Mouse (Mus musculus) mesoderm, embryonic 11.5 days (tissue): ENCODE data around the gene Nr2f2.

Experiments used
- DNase-seq: peaks from one replicate; pipeline ENCODE4 v3.0.0-alpha.2; 2012; ENCODE audit warnings: low read depth, low spot score

The Nr2f2 gene

DNA sequence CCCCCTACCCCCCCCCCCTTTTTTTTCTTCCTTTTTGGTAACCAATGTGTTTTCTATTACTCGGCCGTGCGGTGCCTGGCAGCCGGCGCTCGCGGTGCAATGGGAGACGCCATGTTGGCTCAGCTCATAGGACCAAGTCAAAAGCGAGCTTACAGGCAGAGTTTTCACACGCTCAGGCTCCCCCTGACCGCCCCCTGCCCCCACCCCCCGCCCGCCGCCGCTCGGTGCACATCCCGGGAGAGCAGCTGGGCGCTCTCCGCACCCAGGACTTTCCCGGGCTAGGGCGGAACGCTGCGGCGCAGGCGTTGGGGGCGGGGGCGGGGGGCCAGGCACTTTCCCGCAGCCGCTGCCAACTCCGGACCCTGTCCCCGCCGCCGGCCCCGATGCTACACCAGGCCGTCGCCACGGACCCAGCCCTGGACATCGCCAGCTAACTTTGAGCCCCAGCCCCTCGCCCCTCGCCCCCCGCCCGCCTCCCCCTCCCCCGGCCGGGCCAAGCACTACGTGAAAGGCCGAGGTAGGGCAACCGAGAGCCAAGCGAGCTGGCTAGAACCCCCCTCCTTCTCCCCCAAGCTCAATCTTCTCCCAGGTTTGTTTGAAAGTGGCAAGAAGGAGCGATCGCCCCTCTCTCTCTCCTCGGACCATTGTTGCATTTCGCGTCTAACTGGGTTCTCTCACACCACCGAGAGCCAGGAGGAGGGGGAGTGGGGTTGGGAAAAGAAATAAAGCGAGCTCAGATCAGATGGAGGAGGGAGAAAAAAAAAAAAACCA is 15.6 kb downstream of the Nr2f2 start:
- peak; percentile 83 for DNase-seq

- DNase-seq = peak; percentile 48
Observed at GRCm38 (mm10) chr7:70349981-70350670, 16.4 kb downstream of the Nr2f2 start.

GRCm38 (mm10) chr7:70348977-70349615 is 17.4 kb downstream of the Nr2f2 start:
- no peak for DNase-seq

GRCm38 (mm10) chr7:70348064-70348976 is 18.2 kb downstream of the Nr2f2 start:
- DNase-seq = no peak

GRCm38 (mm10) chr7:70347618-70347958 is 18.9 kb downstream of the Nr2f2 start:
- DNase-seq = no peak

- DNase-seq = no peak
Observed at GRCm38 (mm10) chr7:70346951-70347617, 19.5 kb downstream of the Nr2f2 start.

DNA sequence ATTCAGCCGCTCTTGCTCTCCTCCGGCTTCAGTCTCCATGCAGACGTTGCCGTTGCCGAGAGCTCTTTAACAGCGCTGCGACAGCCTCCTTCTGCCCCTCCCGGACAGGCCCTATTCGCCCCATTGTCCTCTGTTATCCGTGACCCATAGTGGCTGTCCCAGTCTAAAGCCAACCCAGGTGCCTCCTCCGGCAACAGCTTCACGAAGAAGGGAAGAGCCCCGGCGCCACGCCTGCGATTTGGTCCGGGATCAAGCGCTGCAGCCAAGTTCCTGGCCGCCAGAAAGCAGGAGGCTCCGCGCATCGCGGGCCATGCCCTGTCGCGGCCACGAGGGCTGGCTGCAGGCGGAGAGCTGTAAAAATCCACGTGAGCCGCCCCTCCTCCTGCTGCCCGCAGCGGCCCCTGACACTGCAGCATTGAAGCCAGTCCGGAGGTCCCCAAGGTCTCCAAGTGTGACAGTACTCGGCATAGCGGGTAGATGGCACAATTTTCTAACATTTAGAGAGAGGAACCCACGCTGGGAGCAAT is 20.5 kb downstream of the Nr2f2 start:
- DNase-seq = peak; percentile 88

DNA sequence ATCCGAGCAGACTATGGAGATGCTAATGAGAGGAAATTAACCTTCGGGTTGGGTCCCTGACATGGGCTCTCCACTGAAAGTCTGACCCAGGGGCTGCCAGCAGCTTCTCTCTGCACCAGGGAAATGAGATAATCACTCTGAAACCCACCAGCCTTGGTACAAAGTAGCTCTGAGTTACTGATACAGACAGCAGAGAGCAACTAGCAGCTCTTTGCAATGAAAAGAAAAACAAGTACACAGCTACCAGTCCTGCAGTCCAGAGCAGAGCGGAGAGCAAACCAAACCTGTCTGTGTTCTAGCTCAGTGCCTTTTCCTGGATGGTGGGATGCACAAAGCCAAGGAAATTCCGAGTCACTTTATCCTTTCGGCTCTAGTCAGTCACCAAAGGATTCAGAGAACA is 23.1 kb downstream of the Nr2f2 start:
- DNase-seq = no peak

DNA sequence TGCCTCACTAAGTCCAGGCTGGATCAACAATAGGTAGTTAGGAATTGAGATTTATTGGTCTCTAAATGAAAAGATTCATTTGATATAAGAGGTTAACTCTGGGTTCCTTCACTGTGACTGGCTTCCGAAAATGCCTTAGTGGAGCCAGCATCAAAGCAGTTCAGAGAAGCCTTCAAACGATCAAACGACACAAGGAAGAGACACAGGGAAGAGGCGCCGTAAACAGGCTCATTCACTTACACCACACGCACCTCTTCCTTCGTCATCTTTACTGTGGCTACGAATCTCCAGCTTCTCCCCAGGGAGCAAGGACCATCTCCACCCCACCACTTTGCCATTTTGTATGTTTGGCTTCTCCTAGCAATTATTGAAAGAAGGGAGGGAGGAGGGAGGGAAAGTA is 23.8 kb downstream of the Nr2f2 start:
- DNase-seq = no peak

GRCm38 (mm10) chr7:70342076-70342475 is 24.5 kb downstream of the Nr2f2 start:
- no peak for DNase-seq

DNA sequence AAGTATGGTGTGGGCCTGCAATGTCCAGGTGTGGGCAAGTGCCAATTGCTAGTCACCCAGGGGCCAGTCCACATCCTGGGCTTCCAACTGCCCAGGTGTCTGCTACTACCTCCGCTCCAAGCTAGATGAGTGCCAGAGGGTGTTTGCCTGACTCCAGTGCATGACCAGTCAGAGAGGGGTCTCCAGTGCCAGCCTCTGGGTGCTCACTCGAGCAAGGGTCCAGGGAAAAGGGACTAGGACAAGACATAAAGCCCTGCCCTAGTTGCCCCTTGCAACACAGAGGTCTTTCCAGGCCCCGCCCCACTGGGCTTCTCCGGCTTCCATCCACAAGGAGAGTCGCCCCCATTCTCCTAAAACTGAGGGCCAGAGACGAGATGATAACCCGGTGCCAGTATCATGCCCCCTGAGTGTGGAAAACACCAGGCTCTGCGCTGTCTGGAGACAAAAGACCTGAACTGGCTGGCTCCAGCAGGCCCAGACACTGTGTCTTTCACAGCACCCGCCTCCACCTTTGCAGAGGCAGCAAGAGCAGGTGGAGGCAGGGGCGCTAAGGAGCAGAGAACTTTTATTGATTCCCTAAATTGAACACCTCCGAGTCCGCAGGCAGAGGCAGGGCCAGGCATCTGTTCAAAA is 26.4 kb downstream of the Nr2f2 start:
- no peak for DNase-seq

DNA sequence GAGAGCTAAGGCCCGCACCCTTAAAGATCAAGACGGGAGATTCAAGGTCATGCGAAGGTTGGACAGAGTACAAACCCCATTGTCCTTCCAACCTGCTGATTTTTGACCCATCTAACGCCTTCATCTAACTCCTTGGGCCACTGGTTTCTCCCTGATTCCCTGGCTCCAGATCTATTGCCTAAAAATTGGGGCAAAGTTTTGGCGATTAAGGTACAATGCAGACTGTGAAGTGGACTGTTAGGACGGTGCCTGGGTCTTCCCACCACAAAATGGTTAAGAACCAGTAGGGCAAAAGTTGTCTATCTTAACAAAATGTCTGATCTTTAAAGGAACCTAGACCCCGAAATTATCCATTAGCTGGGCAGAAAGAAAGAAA is 28.3 kb downstream of the Nr2f2 start:
- no peak for DNase-seq

DNA sequence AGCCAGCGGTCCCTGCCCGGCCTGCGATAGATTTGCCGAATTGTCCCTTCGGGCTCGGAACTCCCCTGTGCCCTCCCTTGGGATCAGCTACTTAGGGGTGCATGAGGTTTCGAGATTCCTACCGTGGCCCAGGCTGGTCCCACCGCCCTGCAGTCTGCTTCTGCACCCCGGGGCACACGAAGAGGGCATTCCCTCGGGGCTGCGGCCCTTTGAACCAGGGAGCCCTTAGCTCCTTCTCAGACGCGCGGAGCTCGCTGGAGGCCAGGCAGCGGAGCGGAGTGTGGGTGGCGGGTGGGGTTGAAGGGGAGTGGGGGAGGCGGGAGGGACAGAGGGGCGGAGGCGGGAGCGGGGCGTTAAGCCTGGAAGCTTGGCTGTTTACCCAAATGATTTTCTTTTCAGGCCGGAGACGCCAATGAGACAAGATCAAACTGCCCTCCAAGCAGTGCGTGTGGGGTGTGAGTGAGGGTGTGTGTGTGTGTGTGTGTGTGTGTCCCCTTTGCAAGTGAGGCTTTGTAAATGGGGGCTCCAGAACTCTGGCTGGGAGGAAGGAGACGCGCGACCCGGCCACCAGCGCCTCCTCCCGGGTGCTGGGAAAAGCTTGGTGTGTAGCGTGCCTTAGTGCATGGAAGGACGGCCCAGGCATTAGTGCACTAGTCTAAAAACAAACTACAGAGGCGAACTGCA is 28.8 kb downstream of the Nr2f2 start:
- DNase-seq = peak; percentile 42

DNA sequence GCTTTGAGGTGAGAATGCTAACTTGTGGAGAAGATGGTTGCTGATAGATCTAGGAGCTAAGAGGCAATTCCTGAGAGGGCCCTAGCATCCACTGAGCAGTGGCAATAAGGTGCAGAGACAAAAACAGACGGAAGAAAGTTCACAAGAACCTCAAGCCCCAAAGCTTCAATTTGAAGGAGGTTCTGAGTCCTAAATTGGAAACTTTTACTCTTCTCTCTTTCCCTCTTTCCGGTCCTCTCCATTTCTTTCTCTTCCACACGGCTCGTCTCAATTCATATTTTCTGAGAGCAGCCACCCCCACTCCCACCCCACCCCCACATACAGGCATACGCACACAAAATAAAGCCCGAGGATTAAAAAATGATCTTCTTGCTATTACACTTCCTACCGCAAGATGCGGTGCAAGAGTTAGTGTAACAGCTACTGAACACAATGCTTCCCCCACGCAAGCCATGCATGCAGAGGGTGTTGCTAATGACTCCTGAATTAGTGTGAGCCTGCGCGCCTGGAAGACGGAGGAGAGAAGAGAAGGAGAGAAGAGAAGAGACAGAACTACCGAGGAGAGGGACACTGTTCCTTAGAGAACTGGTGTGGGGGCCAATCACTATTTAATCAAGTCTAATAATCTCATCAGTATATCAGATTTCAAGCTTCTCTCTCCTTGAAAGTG is 29.8 kb downstream of the Nr2f2 start:
- no peak for DNase-seq

GRCm38 (mm10) chr7:70336126-70336525 is 30.4 kb downstream of the Nr2f2 start:
- DNase-seq = no peak

- no peak for DNase-seq
Observed at GRCm38 (mm10) chr7:70335411-70335810, 31.1 kb downstream of the Nr2f2 start.

DNA sequence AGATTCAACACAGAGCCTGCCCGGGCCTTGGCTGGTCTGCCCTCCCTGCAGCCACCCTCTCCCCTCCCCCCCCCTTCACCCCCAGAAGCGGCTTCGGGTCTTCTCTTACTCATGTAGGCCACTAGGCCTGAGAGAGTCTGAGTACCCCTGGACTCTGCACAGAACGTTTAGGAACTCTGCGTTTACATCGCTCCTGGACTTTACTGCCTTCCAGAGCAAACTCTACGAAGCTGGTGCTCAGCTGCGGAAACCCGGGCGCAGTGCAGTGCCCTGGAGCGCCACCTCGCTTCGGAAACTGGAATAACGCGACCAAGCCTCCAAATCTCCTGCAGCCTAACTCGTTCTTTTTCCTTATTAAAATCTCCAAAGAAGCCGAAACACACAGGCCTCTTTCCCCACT is 31.7 kb downstream of the Nr2f2 start:
- DNase-seq = peak; percentile 83

DNA sequence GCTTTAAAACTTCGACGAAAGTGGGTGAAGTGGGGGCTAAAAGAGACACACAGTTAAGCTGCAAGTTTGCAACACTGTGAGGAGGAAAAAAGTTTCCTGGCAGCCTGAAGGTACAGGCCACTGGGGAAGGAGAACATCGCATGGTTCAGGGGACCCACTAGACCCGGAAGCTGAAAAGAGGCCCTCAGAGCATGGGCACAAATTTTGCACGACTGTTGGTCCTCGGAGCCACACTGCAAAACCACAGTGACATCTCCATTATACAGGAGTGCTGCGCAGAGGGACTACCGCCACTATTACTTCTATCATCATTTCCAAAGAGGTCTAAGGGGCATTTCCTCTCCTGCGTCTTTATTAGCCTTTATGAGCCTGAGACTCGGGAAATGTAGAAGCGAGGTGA is 32.7 kb downstream of the Nr2f2 start:
- DNase-seq = no peak

DNA sequence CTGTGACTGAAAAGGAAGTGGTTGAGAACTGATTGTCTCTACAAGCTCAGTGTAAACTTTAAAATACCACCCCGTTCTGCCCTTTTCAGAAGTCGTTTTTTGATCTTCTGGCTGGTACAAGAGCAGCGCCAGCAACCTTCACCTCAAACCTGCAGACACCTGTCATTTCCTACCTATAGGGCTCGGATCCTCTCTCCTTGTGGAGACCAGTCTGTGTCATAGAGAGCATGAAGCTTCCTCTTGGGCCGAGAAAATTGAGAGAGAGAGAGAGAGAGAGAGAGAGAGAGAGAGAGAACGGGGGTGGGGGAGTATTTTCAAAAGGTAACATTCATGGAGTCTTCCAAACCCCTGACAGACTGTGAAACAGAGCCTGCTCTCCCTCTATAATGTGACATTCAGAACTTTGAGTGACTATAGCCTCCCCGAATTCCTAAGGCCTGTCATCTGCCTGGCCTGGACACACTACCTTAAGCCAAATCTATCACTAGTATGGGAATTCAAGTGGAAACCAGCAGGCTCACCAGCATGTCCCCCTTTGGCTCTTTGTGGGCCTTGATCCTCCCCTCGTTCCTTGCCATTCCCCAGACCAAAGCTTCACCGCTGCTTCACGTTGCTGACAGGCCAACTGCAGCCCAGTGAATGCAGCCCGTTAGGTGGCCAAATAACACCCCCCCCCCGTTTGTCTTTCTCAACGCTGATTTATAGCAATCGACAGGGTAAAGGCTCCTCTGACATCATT is 33.4 kb downstream of the Nr2f2 start:
- DNase-seq = no peak
